Mouse (Mus musculus) embryonic fibroblast, embryonic 13.5 days (primary cell): ENCODE measurements around the gene Olfr1475. TPM values are rescaled to one million over a fixed set of nuclear protein-coding genes. Genes with fewer than 3 reads are reported as not detected.
"Not testable (repeated sequence)": the region's sequence is repeated elsewhere in the genome, so short reads cannot be mapped to it uniquely, and the experiment has no call there.

Experiments used
- H3K27ac ChIP-seq: 2 replicates; pipeline ENCODE4 v1.5.1; 2012; ENCODE audit warnings: low read length, control low read depth, inconsistent platforms; ENCODE audit not compliant: insufficient read depth
- H3K4me1 ChIP-seq: 2 replicates; pipeline ENCODE4 v1.6.1; 2011; ENCODE audit warnings: low read length; ENCODE audit not compliant: control insufficient read depth, insufficient read depth
- H3K4me3 ChIP-seq: 2 replicates; pipeline ENCODE4 v1.5.1; 2011; ENCODE audit warnings: mild to moderate bottlenecking, control low read depth, low read length; ENCODE audit not compliant: insufficient read depth
- CTCF ChIP-seq: IDR thresholded peaks from 2 replicates; pipeline ENCODE4 v1.5.1; 2011; ENCODE audit warnings: mild to moderate bottlenecking, control low read depth, low read length, moderate library complexity, borderline replicate concordance; ENCODE audit not compliant: insufficient read depth
- POLR2A ChIP-seq: IDR thresholded peaks from 2 replicates; pipeline ENCODE4 v1.6.1; 2011; ENCODE audit warnings: low read depth, mild to moderate bottlenecking, control low read depth, low read length, moderate library complexity
- polyA plus RNA-seq: library from polyadenylated mRNA; stranded (reverse); fragments of >200 nt; gene quantifications from 2 replicates; pipeline ENCODE4 v1.2.4, GENCODE M21; 2011; ENCODE audit warnings: low read depth; ENCODE audit not compliant: missing spikeins, insufficient read length

The Olfr1475 gene
- polyA plus RNA-seq: not detected in 2 replicates

GRCm38 (mm10) chr19:13480096-13480495, at the start of gene Olfr1475:
Gene Olfr1475, minus strand, starts transcription at chr19:13480196.
- no peaks in the 10 kb centered on the region for H3K4me1 ChIP-seq
- H3K27ac ChIP-seq: no peak within 1 kb of the TSS
- no peak for TF ChIP-seq POLR2A
- TF ChIP-seq CTCF: no peak
- no peak within 1 kb of the TSS for H3K4me3 ChIP-seq

GRCm38 (mm10) chr19:13527613-13528012, 47.6 kb upstream of the Olfr1475 start, which contains the start of gene Olfr1480:
Gene Olfr1480, plus strand, starts transcription at chr19:13527913.
- Histone ChIP-seq H3K4me1 (no peaks in the 10 kb centered on the region), H3K4me3 (no peak within 1 kb of the TSS), H3K27ac (no peak within 1 kb of the TSS)
- TF ChIP-seq CTCF (no peak), POLR2A (no peak)

DNA sequence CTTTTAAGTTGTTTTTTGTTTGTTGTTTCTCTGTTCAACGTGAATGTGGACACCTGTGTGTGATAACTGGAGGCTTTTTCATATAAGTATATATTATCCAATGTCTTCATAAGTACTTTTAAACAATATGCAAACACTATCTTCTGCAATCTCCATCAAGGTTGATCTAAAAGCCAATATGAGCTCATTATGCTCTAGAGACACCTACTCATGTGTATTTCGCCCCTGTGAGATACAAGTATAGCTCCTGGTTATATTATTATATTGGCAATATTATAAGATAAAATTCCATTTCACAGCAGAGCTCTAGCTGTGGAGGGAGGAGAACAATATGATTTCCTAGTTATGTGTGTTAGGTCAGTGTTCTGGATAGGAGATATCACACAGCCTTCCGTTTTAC, 20.2 kb upstream of the Olfr1475 start, which contains the start of gene Olfr1477:
Gene Olfr1477 (plus strand): TSS at position 301 of the 400 bp plus-strand sequence.
- Histone ChIP-seq H3K27ac (no peak within 1 kb of the TSS), H3K4me1 (no peaks in the 10 kb centered on the region), H3K4me3 (no peak within 1 kb of the TSS)
- TF ChIP-seq CTCF (no peak), POLR2A (no peak)

DNA sequence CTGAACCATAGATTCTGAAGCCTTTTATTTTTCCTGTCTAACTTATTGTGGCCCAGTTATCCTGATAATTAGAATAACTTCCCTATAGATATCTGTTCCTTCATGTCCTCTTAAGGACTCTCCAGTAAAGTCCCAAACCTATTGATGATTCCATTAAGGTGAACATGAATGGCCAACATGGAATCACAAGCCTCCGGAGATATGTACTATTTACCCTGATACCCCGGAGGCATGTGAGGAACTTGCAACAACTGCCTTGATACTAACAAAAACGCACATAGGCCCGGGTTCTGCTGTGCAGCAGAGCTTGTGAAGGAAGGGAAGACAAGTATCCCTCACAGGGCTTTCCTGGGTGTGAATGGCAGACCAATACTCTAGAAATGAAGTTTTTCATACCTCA, 10.7 kb downstream of the Olfr1475 start, which contains the start of gene Olfr1474:
Gene Olfr1474 (plus strand): TSS at position 301 of the 400 bp plus-strand sequence.
- not testable (repeated sequence) for H3K4me1 ChIP-seq, H3K4me3 ChIP-seq

DNA sequence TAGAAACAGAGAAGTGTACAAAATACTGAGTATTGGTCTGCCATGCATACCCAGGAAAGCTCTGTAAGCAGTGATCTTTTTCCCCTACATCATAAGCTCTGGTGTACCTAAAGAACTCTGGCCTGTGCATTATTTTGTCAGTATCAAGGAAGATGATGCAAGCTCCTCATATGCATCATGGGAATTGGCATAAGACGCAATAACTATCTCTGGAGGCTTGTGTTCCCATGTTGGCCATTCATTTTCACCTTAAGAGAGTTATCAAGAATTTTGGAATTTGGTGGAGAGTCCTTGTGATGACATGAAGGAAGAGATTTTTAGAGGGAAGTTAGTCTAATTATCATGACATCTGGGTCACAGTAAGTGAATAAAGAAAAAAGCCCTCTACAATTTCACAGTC, 24.0 kb downstream of the Olfr1475 start, which contains the start of gene Olfr1472:
Gene Olfr1472 (minus strand): TSS at position 101 of the 400 bp plus-strand sequence.
- Histone ChIP-seq H3K4me3 (no peak within 1 kb of the TSS), H3K27ac (no peak within 1 kb of the TSS), H3K4me1 (no peaks in the 10 kb centered on the region)
- TF ChIP-seq CTCF (no peak), POLR2A (no peak)

More for the DNA sequence above, 10.7 kb downstream of the Olfr1475 start, which contains the start of gene Olfr1474:
- not testable (repeated sequence) for H3K27ac ChIP-seq

GRCm38 (mm10) chr19:13443109-13443508, 36.9 kb downstream of the Olfr1475 start, which contains the start of gene Olfr1471:
Gene Olfr1471, plus strand, starts transcription at chr19:13443409.
- H3K4me1 ChIP-seq, H3K27ac ChIP-seq, H3K4me3 ChIP-seq: not testable (repeated sequence)

Other genes with a start within 250 kb of the Olfr1475 start
- not detected in 2 replicates for gene Olfr1463, start 248.9 kb downstream of the Olfr1475 start, polyA plus RNA-seq
- not detected in 2 replicates for gene Olfr1465, start 164.7 kb downstream of the Olfr1475 start, polyA plus RNA-seq
- gene Olfr1466, start 141.3 kb downstream of the Olfr1475 start, polyA plus RNA-seq: not detected in 2 replicates
- not detected in 2 replicates for gene Olfr1467, start 118.0 kb downstream of the Olfr1475 start, polyA plus RNA-seq
- not detected in 2 replicates for gene Olfr1469, start 72.3 kb downstream of the Olfr1475 start, polyA plus RNA-seq
- gene Olfr1471, start 36.8 kb downstream of the Olfr1475 start, polyA plus RNA-seq: not detected in 2 replicates
- gene Olfr1472, start 24.1 kb downstream of the Olfr1475 start, polyA plus RNA-seq: not detected in 2 replicates
- gene Olfr1474, start 10.6 kb downstream of the Olfr1475 start, polyA plus RNA-seq: not detected in 2 replicates
- not detected in 2 replicates for gene Olfr1477, start 20.4 kb upstream of the Olfr1475 start, polyA plus RNA-seq
- not detected in 2 replicates for gene Olfr1480, start 47.7 kb upstream of the Olfr1475 start, polyA plus RNA-seq
- not detected in 2 replicates for gene Olfr1484, start 103.3 kb upstream of the Olfr1475 start, polyA plus RNA-seq
- gene Olfr1487, start 137.2 kb upstream of the Olfr1475 start, polyA plus RNA-seq: not detected in 2 replicates
- not detected in 2 replicates for gene Olfr1489, start 151.4 kb upstream of the Olfr1475 start, polyA plus RNA-seq
- gene Olfr1490, start 170.9 kb upstream of the Olfr1475 start, polyA plus RNA-seq: not detected in 2 replicates
- not detected in 2 replicates for gene Olfr1491, start 217.1 kb upstream of the Olfr1475 start, polyA plus RNA-seq
- not detected in 2 replicates for gene Olfr1493-ps1, start 243.1 kb upstream of the Olfr1475 start, polyA plus RNA-seq